Mouse (Mus musculus) CH12.LX (cell line): ENCODE data around the gene B4galt3. TPM values are rescaled to one million over a fixed set of nuclear protein-coding genes. Genes with fewer than 3 reads are reported as not detected.

ENCODE experiments used
- DNase-seq: peaks from one replicate; pipeline ENCODE4 v3.0.0-alpha.2; 2013; ENCODE audit errors: extremely low read depth
- H3K27ac ChIP-seq: 2 replicates; pipeline ENCODE4 v1.5.1; 2012; ENCODE audit warnings: low read depth, mild to moderate bottlenecking, control low read depth, moderate library complexity; ENCODE audit not compliant: insufficient read depth
- H3K27me3 ChIP-seq: replicated peaks from 2 replicates; pipeline ENCODE3; 2012; ENCODE audit warnings: inconsistent platforms
- H3K36me3 ChIP-seq, 2 experiments: replicated peaks in 1 of 2; 2 replicates each; pipeline versions ENCODE3 to v1.6.1; 2012; ENCODE audit warnings: inconsistent platforms in 1 of 2, low read length in 1 of 2, mild to moderate bottlenecking in 1 of 2, mixed read lengths in 1 of 2, moderate library complexity in 1 of 2; ENCODE audit not compliant: control insufficient read depth in 1 of 2, insufficient read depth in 1 of 2
- H3K4me1 ChIP-seq, 2 experiments: 2 replicates each; pipeline ENCODE4 v1.6.1; 2012; ENCODE audit warnings: inconsistent platforms in 1 of 2, moderate library complexity in 1 of 2; ENCODE audit not compliant: insufficient read depth in 2 of 2, control insufficient read depth in 1 of 2
- H3K4me2 ChIP-seq: 2 replicates; pipeline ENCODE4 v1.6.1; 2012; ENCODE audit warnings: low read depth, mild to moderate bottlenecking, control low read depth; ENCODE audit not compliant: poor library complexity, insufficient read depth, severe bottlenecking
- H3K4me3 ChIP-seq, 3 experiments: fragments of 150-350 bp in 1 of 3; sonication (generic) in 1 of 3; replicated peaks in 1 of 3; 2 replicates each; pipeline versions ENCODE3 to v1.5.1; 2011 to 2012; ENCODE audit warnings: low read depth in 2 of 3, low read length in 2 of 3, mild to moderate bottlenecking in 2 of 3, moderate library complexity in 2 of 3, control low read depth in 1 of 3, improper control_type of control experiment in 1 of 3, inconsistent platforms in 1 of 3, mixed read lengths in 1 of 3; ENCODE audit not compliant: poor library complexity in 1 of 3
- H3K79me2 ChIP-seq: replicated peaks from 2 replicates; pipeline ENCODE4 v1.6.1; 2012; ENCODE audit warnings: mild to moderate bottlenecking, moderate library complexity; ENCODE audit not compliant: control insufficient read depth, poor library complexity, insufficient read depth, severe bottlenecking; ENCODE audit errors: extremely low read depth
- H3K9ac ChIP-seq: 2 replicates; pipeline ENCODE4 v1.6.1; 2012; ENCODE audit warnings: low read depth, mild to moderate bottlenecking, control low read depth, moderate library complexity; ENCODE audit not compliant: insufficient read depth
- H3K9me3 ChIP-seq: replicated peaks from 2 replicates; pipeline ENCODE3; 2012; ENCODE audit warnings: low read length, inconsistent platforms, mixed read lengths
- BHLHE40 ChIP-seq: IDR thresholded peaks from 2 replicates; pipeline ENCODE4 v1.6.1; 2011; ENCODE audit warnings: mild to moderate bottlenecking, low read depth, low read length, improper control_type of control experiment
- CHD1 ChIP-seq: IDR thresholded peaks from 2 replicates; pipeline ENCODE4 v1.6.1; 2012; ENCODE audit warnings: low read depth, low read length, improper control_type of control experiment, inconsistent platforms
- CHD2 ChIP-seq: IDR thresholded peaks from 2 replicates; pipeline ENCODE4 v1.6.1; 2011; ENCODE audit warnings: low read length, improper control_type of control experiment
- ELF1 ChIP-seq: IDR thresholded peaks from 2 replicates; pipeline ENCODE4 v1.6.1; 2014; ENCODE audit warnings: low read depth, mild to moderate bottlenecking, inconsistent platforms, low read length, improper control_type of control experiment
- ETS1 ChIP-seq: conservative IDR thresholded peaks from 2 replicates; pipeline ENCODE4 v1.6.1; 2012; ENCODE audit warnings: low read depth, mild to moderate bottlenecking, inconsistent platforms, low read length, improper control_type of control experiment, moderate library complexity
- GABPA ChIP-seq: IDR thresholded peaks from 2 replicates; pipeline ENCODE4 v1.6.1; 2012; ENCODE audit warnings: low read depth, low read length, improper control_type of control experiment, inconsistent platforms; ENCODE audit not compliant: insufficient replicate concordance
- IRF4 ChIP-seq: IDR thresholded peaks from 2 replicates; pipeline ENCODE4 v1.6.1; 2014; ENCODE audit warnings: low read depth, mild to moderate bottlenecking, inconsistent platforms, low read length, improper control_type of control experiment
- JUN ChIP-seq: IDR thresholded peaks from 2 replicates; pipeline ENCODE4 v1.6.1; 2011; ENCODE audit warnings: low read depth, mild to moderate bottlenecking, low read length, improper control_type of control experiment, moderate library complexity; ENCODE audit not compliant: insufficient read depth
- MAZ ChIP-seq: IDR thresholded peaks from 2 replicates; pipeline ENCODE4 v1.6.1; 2012; ENCODE audit warnings: low read depth, mild to moderate bottlenecking, inconsistent platforms, low read length, improper control_type of control experiment, moderate library complexity
- MXI1 ChIP-seq: IDR thresholded peaks from 2 replicates; pipeline ENCODE4 v1.6.1; 2011; ENCODE audit warnings: mild to moderate bottlenecking, low read depth, low read length, improper control_type of control experiment
- MYC ChIP-seq: IDR thresholded peaks from 2 replicates; pipeline ENCODE4 v1.6.1; 2011; ENCODE audit warnings: low read depth, mild to moderate bottlenecking, improper control_type of control experiment, low read length
- NELFE ChIP-seq: IDR thresholded peaks from 2 replicates; pipeline ENCODE4 v1.6.1; 2011; ENCODE audit warnings: low read depth, low read length, improper control_type of control experiment
- NRF1 ChIP-seq: IDR thresholded peaks from 2 replicates; pipeline ENCODE4 v1.6.1; 2014; ENCODE audit warnings: low read depth, mild to moderate bottlenecking, inconsistent platforms, low read length, improper control_type of control experiment, moderate library complexity
- POLR2AphosphoS2 ChIP-seq: IDR thresholded peaks from 2 replicates; pipeline ENCODE4 v1.6.1; 2011; ENCODE audit warnings: low read depth, low read length, improper control_type of control experiment
- SIN3A ChIP-seq: IDR thresholded peaks from 2 replicates; pipeline ENCODE4 v1.6.1; 2012; ENCODE audit warnings: low read length, improper control_type of control experiment, inconsistent platforms
- SMC3 ChIP-seq: IDR thresholded peaks from 2 replicates; pipeline ENCODE4 v1.6.1; 2011; ENCODE audit warnings: low read depth, low read length, improper control_type of control experiment
- TBP ChIP-seq: conservative IDR thresholded peaks from 2 replicates; pipeline ENCODE4 v1.6.1; 2011; ENCODE audit warnings: low read depth, low read length, improper control_type of control experiment
- TCF12 ChIP-seq: IDR thresholded peaks from 2 replicates; pipeline ENCODE4 v1.6.1; 2014; ENCODE audit warnings: low read depth, mild to moderate bottlenecking, inconsistent platforms, low read length, improper control_type of control experiment
- ZMIZ1 ChIP-seq: IDR thresholded peaks from 2 replicates; pipeline ENCODE4 v1.6.1; 2012; ENCODE audit warnings: low read depth, mild to moderate bottlenecking, inconsistent platforms, low read length, improper control_type of control experiment
- ZNF384 ChIP-seq: IDR thresholded peaks from 2 replicates; pipeline ENCODE4 v1.6.1; 2012; ENCODE audit warnings: low read depth, low read length, improper control_type of control experiment, inconsistent platforms
- dilution Hi-C: fragments of 300-500 bp; cut with MboI; formaldehyde crosslinking; loops from 2 replicates; pipeline ENCODE4 v1.14.3; 2020; ENCODE audit warnings: low sequenced_read_pairs; ENCODE audit not compliant: extremely low pct_unique_long_range_greater_than_20kb, extremely low pct_ligation_motif_present
- in situ Hi-C: fragments of 300-500 bp; cut with MboI; formaldehyde crosslinking; loops from 3 replicates; pipeline ENCODE4 v1.14.3; 2019; ENCODE audit warnings: low sequenced_read_pairs, low pct_ligation_motif_present, low pct_unique_long_range_greater_than_20kb, mixed read lengths
- polyA plus RNA-seq: library from polyadenylated mRNA; unstranded; fragments of >175 nt; gene quantifications from 2 replicates; pipeline ENCODE4 v1.2.1, GENCODE M21; 2012; ENCODE audit warnings: low read depth; ENCODE audit not compliant: insufficient read length
- total RNA-seq, 2 experiments: library from RNA; depleted of rRNA; stranded (reverse); fragments of 300-350 nt in 1 of 2; fragments of >200 nt in 1 of 2; gene quantifications; 2 replicates each; pipeline ENCODE4 v1.2.3; 2012 to 2014

Gene B4galt3
- total and polyA plus RNA-seq, 3 experiments: 19.3 to 27.8 (median 23.1) TPM

- TF ChIP-seq MAZ (peak; percentile 73; the same call in 1 of the 2 replicates), ZMIZ1 (no peak; the same call in 1 of the 2 replicates), GABPA (peak; percentile 50; the same call in 1 of the 2 replicates), TCF12 (peak; percentile 90), NRF1 (peak; percentile 91), NELFE (peak; percentile 78), ELF1 (peak; percentile 75), POLR2AphosphoS2 (peak; percentile 72; the same call in 1 of the 2 replicates), SMC3 (peak; percentile 82), IRF4 (peak; percentile 64; the same call in 1 of the 2 replicates), CHD2 (0 out of 2 replicates have a peak, but pooled peaks have one; percentile 36), BHLHE40 (peak; percentile 93), MXI1 (peak; percentile 85), ETS1 (no peak), CHD1 (no peak), SIN3A (peak; percentile 89), ZNF384 (no peak), TBP (peak; percentile 59), JUN (no peak)
Measured at GRCm38 (mm10) chr1:171222238-171223155, 47.6 kb upstream of the B4galt3 start, which contains the start of gene Tomm40l (continued).

- DNase-seq: no peak
- peaks cover 20 to 26% of the 10 kb centered on the region in 2 experiments for H3K36me3 ChIP-seq
- peaks cover 7 to 28% of the 10 kb centered on the region in 2 experiments; a peak in 3 of 4 replicates for H3K4me1 ChIP-seq
- H3K79me2 ChIP-seq: no peaks in the 10 kb centered on the region
- H3K4me2 ChIP-seq: peak overlapping the region; percentile 61
- no peaks in the 10 kb centered on the region for H3K9me3 ChIP-seq
- dilution Hi-C loops (no loop called here), in situ Hi-C loops (loop anchor here (5.0 to 10.0 kb wide), 2 partner anchors 111 to 328 kb away; partner anchors contain the start of gene Cfap126)
- no peaks in the 10 kb centered on the region for H3K27me3 ChIP-seq
- H3K27ac ChIP-seq: no peak overlapping the region
- TF ChIP-seq JUN (no peak), MYC (no peak), ZNF384 (no peak)
- H3K9ac ChIP-seq: peak overlapping the region; percentile 73
- peak overlapping the region in 2 of 3 experiments; percentile 39 to 67 for H3K4me3 ChIP-seq
Measured at GRCm38 (mm10) chr1:171223168-171223567, 47.0 kb upstream of the B4galt3 start.
